Mouse (Mus musculus): ENCODE results near the gene Olfr1214.
"Not testable (repeated sequence)": the region's sequence is repeated elsewhere in the genome, so short reads cannot be mapped to it uniquely, and the experiment has no call there.

The Olfr1214 gene

GRCm38 (mm10) chr2:88992553-88992952 lies at the start of gene Olfr1214:
Gene Olfr1214, minus strand, starts transcription at chr2:88992653.
- no peak for DNase-seq (ENCODE audit: low spot score in 2 of 2)

- no peak for DNase-seq (ENCODE audit: low spot score in 2 of 2)
These were observed 39.5 kb upstream of the Olfr1214 start, which contains the start of gene Olfr1217 for GRCm38 (mm10) chr2:89031965-89032364. Gene Olfr1217, minus strand, starts transcription at chr2:89032065.

- DNase-seq (ENCODE audit: low spot score in 2 of 2): not testable (repeated sequence)
These were observed 29.0 kb upstream of the Olfr1214 start for GRCm38 (mm10) chr2:89021436-89021835.

- no peak for DNase-seq (ENCODE audit: low spot score in 2 of 2)
These were observed 25.8 kb upstream of the Olfr1214 start, which contains the start of gene Olfr1216 for GRCm38 (mm10) chr2:89018240-89018639. Gene Olfr1216, minus strand, starts transcription at chr2:89018340.

GRCm38 (mm10) chr2:89006873-89007272 lies 14.4 kb upstream of the Olfr1214 start, which contains the start of gene Olfr1215:
Gene Olfr1215, minus strand, starts transcription at chr2:89006973.
- no peak for DNase-seq (ENCODE audit: low spot score in 2 of 2)

- DNase-seq (ENCODE audit: low spot score in 2 of 2): no peak
These were observed 12.3 kb downstream of the Olfr1214 start, which contains the start of gene Gm13762 for GRCm38 (mm10) chr2:88980181-88980580. Gene Gm13762, minus strand, starts transcription at chr2:88980281.

GRCm38 (mm10) chr2:88953669-88954068 lies 38.8 kb downstream of the Olfr1214 start, which contains the start of gene Olfr1212:
Gene Olfr1212, plus strand, starts transcription at chr2:88953969.
- no peak for DNase-seq (ENCODE audit: low spot score in 2 of 2)

GRCm38 (mm10) chr2:88938011-88938410 lies 54.4 kb downstream of the Olfr1214 start, which contains the start of gene Olfr1211:
Gene Olfr1211, minus strand, starts transcription at chr2:88938111.
- no peak for DNase-seq (ENCODE audit: low spot score in 2 of 2)
